Mouse (Mus musculus) kidney, adult 18-20 months (tissue): Measurements from ENCODE around the gene Gm10153.
"Not testable (repeated sequence)": the region's sequence is repeated elsewhere in the genome, so short reads cannot be mapped to it uniquely, and the experiment has no call there.

Experiments used
- DNase-seq: peaks from one replicate; pipeline ENCODE4 v3.0.0; 2021

Gm10153 gene

DNA sequence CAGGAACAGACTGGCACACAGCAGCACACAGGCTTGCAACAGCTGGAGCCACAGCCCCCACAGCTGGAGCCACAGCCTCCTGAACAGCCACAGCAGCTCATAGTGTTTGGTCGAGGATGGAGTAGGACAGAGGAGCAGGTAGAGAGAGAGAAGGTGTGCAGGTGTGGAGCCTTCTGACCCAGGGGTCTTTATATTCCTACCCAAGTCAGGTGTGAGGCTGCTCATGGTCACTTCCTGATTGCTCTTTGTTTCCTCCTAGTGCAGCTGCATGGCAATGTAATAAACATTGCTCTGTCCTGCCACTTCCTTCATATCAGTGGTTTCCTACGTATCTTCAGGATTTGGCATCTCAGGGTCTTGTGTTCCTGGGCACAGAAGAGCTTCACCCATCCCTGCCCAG is at the start of gene Gm10153:
TSS of gene Gm10153 (minus strand) at position 101 of the 400 bp plus-strand sequence.
- no peak for DNase-seq

DNA sequence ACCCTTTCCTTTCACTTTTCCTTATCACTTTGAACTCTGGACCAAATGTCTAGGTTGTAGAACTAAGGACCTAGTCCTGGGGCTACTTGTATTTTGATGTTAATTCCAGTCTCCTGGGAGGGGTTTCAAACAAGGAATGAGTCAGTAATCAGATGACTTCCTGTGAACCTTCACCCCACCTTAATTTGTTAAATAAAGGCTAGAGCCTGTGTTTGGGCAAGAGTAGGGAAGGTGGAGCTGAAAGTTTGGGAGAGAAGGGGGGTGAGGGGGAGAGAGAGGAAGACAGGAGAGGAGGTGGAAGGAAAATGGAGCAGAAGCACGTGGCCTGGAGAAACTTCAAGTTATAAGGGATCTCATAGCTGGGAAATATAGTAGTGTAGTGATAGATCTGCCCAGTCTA is 41.4 kb upstream of the Gm10153 start:
- no peak for DNase-seq

DNA sequence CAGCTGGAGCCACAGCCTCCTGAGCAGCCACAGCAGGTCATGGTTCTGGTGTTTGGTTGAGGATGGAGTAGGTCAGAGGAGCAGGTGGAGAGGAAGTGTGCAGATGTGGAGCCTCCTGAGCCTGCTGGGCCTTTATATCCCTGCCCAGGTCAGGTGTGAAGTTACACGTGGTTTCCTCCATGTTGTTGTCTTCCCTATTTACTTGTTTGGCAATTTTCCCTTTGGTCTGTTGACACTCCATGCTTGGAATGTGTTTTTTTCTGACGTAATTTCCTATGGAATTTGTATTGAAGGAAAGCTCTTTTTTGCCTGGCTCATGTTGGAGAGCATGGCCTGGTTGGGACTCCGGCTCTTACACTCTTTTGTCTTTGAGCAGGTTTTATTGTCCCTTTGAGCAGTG is 39.7 kb upstream of the Gm10153 start, which contains the start of gene Krtap5-5:
TSS of gene Krtap5-5 (minus strand) at position 101 of the 400 bp plus-strand sequence.
- not testable (repeated sequence) for DNase-seq

DNA sequence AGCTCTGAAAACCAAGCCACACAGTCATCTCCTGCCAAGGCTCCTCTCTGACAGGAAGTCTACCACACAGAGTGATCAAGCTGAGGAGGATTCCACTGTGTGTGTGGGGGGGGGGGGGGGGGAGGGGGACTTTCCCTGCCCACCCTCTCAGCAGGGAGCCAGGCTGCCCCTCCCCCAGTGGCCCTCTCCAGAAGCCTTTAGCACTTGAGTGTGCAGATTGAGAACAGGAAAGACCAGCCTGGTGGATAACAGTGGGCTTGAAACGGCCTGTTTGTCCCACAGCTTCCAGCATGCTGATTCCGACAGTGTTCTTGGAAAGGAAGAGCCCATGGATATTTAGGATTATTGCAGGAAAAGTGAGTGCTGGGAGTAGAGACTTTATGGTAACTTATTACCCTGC is 34.3 kb upstream of the Gm10153 start:
- no peak for DNase-seq

DNA sequence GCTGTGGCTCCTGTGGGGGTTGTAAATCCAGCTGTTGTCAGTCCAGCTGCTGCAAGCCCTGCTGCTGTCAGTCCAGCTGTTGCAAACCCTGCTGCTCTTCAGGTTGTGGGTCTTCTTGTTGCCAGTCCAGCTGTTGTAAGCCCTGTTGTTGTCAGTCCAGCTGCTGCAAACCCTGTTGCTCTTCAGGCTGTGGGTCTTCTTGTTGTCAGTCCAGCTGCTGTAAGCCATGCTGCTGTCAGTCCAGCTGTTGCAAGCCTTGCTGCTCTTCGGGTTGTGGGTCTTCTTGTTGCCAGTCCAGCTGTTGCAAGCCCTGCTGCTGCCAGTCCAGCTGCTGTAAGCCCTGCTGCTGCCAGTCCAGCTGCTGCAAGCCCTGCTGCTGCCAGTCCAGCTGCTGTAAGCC is 21.9 kb upstream of the Gm10153 start:
- DNase-seq = not testable (repeated sequence)

DNA sequence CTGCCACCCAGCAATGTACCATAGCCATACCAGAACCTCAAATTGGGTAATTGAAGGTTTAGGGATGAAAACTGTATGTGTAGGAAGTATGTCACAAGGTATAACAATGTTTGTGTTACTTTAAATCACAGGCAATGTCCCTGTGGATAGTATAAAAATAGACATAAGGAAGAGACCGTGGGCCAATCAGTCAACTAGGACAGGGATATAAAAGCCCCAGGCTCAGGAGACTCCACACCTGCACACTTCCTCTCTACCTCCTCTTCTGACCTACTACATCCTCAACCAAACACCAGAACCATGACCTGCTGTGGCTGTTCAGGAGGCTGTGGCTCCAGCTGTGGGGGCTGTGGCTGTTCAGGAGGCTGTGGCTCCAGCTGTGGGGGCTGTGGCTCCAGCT is 21.4 kb upstream of the Gm10153 start, which contains the start of gene Gm7579:
TSS of gene Gm7579 (plus strand) at position 301 of the 400 bp plus-strand sequence.
- no peak for DNase-seq

DNA sequence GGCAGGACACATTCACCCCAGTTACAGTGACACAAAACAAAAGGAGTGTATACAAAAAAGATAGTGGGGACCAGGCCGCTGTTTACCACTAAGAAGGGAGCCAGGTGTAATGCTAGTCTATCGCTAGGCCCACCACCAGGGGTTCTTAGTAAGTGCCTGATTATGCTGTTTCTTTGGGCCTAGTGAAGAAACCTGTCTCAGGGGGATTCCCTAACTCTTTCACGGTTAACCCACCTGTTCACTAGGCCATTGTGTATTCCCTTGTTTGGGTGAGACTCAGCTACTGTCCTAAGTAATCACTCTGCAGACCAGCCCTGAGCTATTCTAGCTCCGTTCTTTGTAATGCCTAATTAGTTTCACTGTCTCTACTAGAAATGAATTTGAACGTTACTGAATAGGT is 16.7 kb upstream of the Gm10153 start:
- DNase-seq = not testable (repeated sequence)

DNA sequence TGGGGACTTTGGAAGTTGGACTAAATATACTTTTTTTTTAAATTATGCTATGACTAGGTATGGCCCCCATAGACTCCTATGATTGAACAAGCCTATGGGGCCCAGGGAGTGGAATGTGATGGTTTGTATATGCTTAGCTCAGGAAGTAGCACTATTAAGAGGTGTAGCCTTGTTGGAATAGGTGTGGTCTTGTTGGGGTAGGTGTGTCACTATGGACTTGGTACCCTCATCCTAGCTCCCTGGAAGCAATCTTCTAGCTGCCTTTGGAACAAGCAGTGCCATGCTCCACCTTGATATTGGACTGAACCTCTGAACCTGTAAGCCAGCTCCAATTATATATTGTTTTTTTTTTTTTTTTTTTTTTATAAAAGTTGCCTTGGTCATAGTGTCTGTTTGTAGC is 15.3 kb upstream of the Gm10153 start:
- no peak for DNase-seq

DNA sequence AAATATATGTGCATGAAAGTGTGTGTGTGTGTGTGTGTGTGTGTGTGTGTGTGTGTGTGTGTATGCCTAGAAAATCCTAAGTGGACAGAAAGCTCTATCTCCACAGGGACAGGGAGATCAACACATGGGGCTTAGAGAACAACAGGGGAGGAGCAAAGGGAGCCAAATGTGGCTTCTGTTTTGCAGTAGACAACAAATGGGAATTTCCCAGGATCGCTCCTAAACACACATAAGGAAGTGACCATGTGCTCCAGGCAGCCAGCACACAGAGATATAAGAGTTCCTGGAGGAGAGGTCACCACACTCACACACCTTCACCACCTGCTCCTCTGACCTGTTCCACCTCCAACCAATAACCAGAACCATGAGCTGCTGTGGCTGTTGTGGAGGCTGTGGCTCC is 10.9 kb upstream of the Gm10153 start, which contains the start of gene Krtap5-3:
TSS of gene Krtap5-3 (plus strand) at position 301 of the 400 bp plus-strand sequence.
- no peak for DNase-seq

DNA sequence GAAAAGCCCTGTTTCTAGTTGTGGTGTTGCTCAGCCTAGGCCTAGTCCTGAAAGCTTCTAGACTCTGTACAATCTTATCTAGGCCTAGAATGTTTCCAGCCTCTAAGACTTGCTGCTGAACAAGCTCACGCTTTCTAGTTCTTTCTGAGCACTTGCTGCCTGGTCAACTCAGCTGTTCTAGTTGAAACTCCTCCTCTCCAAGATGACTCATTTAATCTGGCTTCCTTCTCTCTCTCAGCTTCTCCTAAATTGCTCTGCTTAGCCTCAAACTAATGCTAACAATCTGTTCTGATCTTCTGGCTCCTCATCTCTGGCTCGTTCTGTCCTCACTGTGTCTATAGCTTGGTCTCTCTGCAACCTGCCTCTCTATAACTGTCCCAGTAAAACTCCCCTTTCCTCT is 8.6 kb upstream of the Gm10153 start:
- no peak for DNase-seq

DNA sequence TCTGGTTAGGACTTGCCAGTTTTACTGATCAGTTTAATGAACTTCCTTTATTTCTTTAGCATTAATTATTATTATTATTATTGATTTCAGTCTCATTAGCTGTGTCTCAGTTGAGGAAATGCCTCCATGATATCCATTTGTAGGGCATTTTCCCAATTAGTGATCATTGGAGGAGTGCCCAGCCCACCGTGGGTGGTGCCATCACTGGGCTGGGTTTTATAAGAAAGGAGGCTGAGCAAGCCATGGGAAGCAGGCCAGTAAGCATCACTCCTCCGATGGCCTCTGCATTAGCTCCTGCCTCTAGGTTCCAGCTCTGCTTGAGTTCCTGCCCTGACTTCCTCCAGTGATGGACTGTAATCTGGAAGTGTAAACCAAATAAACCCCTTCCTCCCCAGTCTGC is 2.0 kb downstream of the Gm10153 start:
- DNase-seq = no peak

DNA sequence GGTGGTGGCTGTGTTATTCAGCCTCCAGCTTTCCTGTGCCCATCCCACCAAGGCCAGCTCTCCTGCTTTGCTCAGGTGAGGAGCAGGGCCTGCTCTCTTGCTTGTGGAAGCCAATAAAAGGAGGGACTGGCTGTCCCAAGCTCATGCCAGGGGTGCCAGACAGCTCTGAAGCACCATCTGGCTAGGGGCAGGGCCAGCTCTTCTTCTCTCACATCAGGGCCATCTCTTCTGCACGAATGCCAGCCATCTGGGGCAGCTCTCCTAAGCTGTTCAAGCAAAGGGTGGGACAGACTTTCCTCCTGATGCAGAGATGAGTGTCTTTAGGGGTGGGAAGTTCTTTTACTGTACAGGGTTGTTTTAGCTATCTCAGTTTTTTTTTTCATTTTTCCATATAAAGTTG is 9.2 kb downstream of the Gm10153 start:
- no peak for DNase-seq

DNA sequence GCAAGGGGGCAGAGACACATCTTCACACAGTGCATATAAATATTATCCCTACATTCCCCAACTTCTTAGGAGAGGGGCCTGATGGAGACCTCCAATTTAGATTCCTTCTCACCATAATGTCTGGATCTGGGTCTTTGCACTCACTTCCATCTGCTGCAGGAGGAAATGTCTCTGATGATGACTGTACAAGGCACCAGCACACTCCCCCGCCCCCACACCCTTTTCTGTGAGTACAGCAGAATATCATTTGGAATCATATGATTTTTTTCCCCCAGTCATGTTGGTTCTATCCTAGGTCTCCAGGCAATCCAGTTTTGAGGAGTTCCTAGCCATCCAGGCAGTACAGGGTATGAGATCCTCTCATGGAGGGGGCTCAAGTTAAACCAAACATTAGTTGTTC is 11.5 kb downstream of the Gm10153 start:
- DNase-seq = no peak

DNA sequence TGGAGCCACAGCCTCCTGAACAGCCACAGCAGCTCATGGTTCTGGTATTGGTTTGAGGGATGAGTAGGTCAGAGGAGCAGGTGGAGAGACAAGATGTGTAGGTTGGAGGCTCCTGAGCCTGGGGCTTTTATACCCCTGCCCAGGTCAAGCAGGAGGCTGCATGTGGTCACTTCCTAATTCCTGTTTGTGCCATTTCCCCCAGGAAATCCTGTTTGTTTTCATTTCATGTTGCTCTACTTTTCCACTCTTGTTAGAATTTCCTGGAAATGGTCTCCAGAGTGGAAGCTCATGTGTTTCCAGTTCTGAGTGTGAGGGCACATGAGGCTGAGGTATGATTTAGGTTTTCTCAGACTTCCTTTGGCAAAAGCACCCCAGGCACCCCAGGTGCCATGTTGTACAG is 14.3 kb downstream of the Gm10153 start, which contains the start of gene Krtap5-2:
TSS of gene Krtap5-2 (minus strand) at position 101 of the 400 bp plus-strand sequence.
- DNase-seq = not testable (repeated sequence)

DNA sequence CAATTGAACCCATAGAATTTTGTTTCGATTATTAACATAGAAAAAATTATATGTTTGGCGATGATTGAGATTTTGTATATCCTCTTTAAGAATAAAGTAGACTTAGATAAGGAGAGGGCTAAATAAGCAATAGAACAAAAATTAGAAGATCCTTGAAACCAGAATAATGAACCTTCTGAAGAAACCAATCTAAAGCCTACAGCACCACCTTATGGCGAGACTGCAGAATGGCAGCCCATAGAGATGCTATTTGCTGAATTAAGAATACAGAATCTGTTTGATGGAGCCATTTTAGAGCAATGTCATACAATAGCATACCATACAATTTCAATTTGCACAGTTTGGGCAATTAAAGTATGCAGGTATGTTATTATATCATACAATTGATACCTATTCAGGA is 20.4 kb downstream of the Gm10153 start:
- no peak for DNase-seq

DNA sequence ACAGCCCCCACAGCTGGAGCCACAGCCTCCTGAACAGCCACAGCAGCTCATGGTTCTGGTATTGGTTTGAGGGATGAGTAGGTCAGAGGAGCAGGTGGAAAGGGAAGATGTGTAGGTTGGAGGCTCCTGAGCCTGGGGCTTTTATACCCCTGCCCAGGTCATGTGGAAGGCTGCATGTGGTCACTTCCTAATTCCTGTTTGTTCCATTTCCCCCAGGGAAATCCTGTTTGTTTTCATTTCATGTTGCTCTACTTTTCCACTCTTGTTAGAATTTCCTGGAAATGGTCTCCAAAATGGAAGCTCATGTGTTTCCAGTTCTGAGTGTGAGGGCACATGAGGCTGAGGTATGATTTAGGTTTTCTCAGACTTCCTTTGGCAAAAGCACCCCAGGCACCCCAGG is 24.6 kb downstream of the Gm10153 start, which contains the start of gene Gm4553:
TSS of gene Gm4553 (minus strand) at position 101 of the 400 bp plus-strand sequence.
- not testable (repeated sequence) for DNase-seq

DNA sequence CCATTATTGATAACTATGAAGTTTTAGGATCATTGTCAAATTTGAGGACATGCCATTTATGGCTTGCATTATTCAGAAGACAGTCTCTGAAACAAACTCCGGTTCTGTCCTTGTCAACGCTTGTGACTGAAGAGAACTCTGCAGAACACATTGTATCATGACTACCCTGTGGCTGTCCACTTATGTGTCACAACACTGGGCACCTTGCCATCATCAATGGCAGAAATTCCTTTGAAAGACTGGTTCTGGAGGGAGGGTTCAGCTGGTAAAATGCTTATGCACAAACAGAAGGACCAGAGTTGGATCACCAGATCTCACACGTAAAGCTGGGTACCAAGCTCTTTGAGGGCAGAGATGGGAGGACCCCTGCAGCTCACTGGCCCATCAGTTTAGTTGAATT is 30.8 kb downstream of the Gm10153 start:
- DNase-seq = no peak

DNA sequence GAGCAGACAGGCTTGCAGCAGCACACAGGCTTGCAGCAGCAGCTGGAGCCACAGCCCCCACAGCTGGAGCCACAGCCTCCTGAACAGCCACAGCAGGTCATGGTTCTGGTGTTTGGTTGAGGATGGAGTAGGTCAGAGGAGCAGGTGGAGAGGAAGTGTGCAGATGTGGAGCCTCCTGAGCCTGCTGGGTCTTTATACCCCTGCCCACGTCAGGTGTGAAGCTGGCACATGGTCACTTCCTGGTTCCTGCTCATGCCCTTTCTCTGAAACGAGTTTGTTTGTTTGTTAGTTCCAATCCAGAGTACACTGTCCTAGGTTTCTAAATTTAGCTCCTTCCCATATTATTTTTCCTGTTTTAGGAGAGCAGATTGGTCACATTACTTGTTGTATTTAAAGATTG is 33.2 kb downstream of the Gm10153 start, which contains the start of gene Gm29735:
TSS of gene Gm29735 (minus strand) at position 101 of the 400 bp plus-strand sequence.
- not testable (repeated sequence) for DNase-seq

DNA sequence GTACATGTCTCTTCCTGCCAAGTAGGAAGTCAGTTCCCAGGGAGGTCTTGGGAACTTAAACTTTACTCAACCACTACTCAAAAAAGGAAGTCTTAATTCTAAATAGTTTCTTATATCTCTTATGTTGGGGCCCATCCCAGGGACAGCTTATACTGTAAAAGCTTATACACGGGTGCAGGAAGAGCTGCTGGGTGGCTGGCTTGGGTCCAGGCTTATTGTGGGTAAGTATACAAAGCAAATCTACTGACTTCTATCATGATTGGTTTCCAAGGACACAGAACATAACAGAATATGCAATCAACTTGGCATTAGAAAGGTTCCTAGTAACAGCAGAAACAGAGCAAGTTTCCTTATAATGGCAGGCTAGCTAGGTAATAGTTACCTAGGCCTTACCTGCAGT is 34.9 kb downstream of the Gm10153 start:
- DNase-seq = no peak

DNA sequence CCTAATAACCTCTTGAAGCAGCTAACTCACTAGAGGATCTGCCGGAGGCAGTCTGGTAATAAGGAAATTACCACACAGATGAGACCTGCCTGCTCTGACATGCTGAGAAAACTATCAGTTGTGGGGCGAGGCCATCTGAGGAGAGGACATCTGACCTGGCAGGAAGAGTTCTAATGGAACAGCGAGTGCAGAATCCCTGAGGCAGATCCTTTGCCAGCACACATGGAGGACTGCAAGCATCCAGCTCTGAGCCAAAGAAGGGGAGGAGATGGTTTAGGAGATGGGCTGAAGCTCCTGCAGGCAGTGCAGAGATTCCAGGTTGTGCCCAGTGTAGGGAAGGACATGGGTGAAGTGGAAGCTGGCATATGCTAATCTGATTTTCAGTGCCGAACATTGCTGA is 38.0 kb downstream of the Gm10153 start:
- no peak for DNase-seq

DNA sequence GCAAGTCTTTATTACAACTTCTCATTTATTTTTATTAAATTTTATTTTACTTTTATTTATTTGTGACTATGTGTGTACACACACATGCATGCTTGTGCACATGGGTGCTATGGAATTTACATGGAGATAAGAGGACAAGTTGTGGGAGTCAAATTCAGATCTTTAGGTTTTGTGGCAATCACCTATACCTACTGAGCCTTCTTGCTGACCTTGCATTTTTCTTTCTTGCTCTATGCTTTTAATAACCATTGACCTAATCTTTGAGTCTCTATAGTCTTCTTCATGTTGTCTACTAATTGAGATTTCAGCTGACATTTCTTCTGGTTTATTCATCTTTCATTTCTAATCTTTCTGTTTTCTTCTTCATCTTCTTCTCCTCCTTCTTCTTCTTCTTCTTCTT is 41.6 kb downstream of the Gm10153 start:
- DNase-seq = no peak

DNA sequence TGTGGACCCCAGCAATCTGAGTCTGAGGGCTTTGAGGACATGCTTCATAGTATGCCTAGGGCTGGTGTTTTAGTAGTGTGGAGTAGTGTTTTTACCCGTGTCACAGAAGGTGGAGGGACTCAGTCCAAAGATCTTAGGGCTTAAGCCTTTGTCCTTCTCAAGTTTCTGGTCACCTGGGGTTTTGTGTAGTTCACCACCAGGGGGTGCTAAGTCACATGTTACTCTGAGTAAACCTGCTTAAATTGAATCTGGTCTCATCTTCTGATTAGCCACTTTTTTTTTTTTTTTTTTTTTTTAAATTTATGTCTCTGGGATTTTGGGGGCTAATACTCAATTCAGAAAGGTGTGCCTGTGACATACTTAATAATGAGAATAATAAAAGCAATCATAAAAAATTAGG is 44.2 kb downstream of the Gm10153 start:
- DNase-seq = peak; percentile 44

DNA sequence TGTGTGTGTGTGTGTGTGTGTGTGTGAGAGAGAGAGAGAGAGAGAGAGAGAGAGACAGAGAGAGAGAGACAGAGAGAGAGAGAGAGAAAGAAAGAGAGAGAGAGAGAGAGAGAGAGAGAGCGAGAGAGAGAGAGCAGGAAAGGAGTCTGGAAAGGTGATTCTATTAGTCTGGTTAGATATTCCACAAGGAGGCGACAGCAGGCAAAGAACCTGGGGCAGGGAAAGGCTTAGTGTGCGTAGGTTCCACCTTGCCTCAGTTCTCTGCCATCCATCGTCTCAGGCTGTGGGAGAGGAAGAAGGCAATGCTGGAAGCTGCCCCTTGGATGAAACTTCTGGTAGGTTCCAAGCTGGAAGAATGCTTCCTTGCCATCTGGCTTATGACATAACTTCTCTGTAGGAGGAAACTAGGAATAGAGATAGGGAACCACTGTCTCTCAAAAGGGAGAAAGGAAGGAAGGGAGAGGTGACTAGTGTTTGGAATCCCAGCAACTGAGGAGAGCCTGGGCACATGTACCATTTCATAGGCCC is 44.7 kb downstream of the Gm10153 start:
- no peak for DNase-seq

DNA sequence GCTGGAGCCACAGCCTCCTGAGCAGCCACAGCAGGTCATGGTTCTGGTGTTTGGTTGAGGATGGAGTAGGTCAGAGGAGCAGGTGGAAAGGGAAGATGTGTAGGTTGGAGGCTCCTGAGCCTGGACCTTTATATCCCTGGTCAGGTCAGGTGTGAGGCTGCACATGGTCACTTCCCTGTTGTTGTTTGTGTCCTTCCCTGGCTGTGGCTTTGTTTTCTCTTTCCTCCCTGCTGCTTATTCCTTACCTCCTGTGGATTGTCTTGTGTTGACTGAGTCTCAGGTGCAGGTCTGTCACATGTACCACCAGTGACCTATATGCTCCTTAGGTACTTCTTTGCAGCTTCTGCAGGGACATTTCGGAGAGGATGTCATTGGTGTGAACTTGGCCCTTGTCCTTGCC is 45.7 kb downstream of the Gm10153 start, which contains the start of gene Gm45337:
TSS of gene Gm45337 (minus strand) at position 101 of the 400 bp plus-strand sequence.
- DNase-seq = no peak

DNA sequence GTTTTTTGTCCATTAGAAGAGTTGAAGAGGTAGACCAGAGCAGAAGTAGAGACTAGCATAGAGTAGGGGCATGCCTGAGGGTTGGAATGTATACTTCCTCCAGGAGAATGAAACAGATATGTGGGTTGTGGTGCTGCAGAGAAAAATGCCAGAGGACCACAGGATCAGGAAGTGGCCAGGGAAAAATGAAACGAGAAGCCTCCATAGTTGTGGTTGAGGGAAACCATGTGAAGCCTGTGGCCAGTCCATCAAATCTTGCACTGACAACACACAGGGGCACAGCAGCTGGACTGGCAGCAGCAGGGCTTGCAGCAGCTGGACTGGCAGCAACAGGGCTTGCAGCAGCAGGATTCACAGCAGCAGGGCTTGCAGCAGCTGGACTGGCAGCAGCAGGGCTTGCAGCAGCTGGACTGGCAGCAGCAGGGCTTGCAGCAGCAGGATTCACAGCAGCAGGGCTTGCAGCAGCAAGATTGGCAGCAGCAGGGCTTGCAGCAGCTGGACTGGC is 46.6 kb downstream of the Gm10153 start:
- DNase-seq = not testable (repeated sequence)
